Mouse (Mus musculus) bone marrow macrophage, adult 2 months (primary cell): ENCODE measurements at regions not wholly inside any gene's neighbourhood (a gene's known extent, or its start where the extent isn't known, plus 50 kb on each side); places are given as distances from the start of the nearest gene placed in this dataset.

Experiments used
- CTCF ChIP-seq: IDR thresholded peaks from 2 replicates; pipeline ENCODE4 v1.5.1; 2012; ENCODE audit warnings: low read depth, mild to moderate bottlenecking, low read length, moderate library complexity
- POLR2A ChIP-seq: IDR thresholded peaks from 2 replicates; pipeline ENCODE4 v1.6.1; 2012; ENCODE audit warnings: mild to moderate bottlenecking, low read depth, low read length, borderline replicate concordance

GRCm38 (mm10) chr15:36880602-36881001, 127.0 kb downstream of the Zfp706 start:
- TF ChIP-seq POLR2A (no peak), CTCF (no peak)
